Mouse (Mus musculus): ENCODE data around the gene Dst. TPM values are rescaled to one million over a fixed set of nuclear protein-coding genes. Genes with fewer than 3 reads are reported as not detected.

The Dst gene
- total RNA-seq, 2 experiments from 2014 or later = 249 to 270 TPM

- no peak for DNase-seq (ENCODE audit: extremely low spot score in 1 of 2, low spot score in 2 of 2)
- intact Hi-C loops (cut with DNase I) = no loop called here
Measured at GRCm38 (mm10) chr1:34128796-34129195, 220.8 kb downstream of the Dst start.

- no peak for DNase-seq (ENCODE audit: extremely low spot score in 1 of 2, low spot score in 2 of 2)
- intact Hi-C loops (cut with DNase I) = no loop called here
Measured at GRCm38 (mm10) chr1:34129691-34130090, 221.7 kb downstream of the Dst start.

GRCm38 (mm10) chr1:34130804-34131203, 222.8 kb downstream of the Dst start:
- intact Hi-C loops (cut with DNase I) = no loop called here
- DNase-seq (ENCODE audit: extremely low spot score in 1 of 2, low spot score in 2 of 2) = no peak

GRCm38 (mm10) chr1:34132875-34133274, 224.8 kb downstream of the Dst start:
- intact Hi-C loops (cut with DNase I) = no loop called here
- DNase-seq (ENCODE audit: extremely low spot score in 1 of 2, low spot score in 2 of 2) = no peak

- intact Hi-C loops (cut with DNase I) = no loop called here
Measured at GRCm38 (mm10) chr1:34135535-34135934, 227.5 kb downstream of the Dst start.

GRCm38 (mm10) chr1:34139191-34139853, 231.3 kb downstream of the Dst start:
- DNase-seq (ENCODE audit: extremely low spot score in 1 of 2, low spot score in 2 of 2) = no peak
- intact Hi-C loops (cut with DNase I) = no loop called here

More at GRCm38 (mm10) chr1:34135535-34135934, 227.5 kb downstream of the Dst start:
- DNase-seq (ENCODE audit: extremely low spot score in 1 of 2, low spot score in 2 of 2) = no peak

- intact Hi-C loops (cut with DNase I) = no loop called here
- no peak for DNase-seq (ENCODE audit: extremely low spot score in 1 of 2, low spot score in 2 of 2)
Measured at GRCm38 (mm10) chr1:34139871-34140471, 231.9 kb downstream of the Dst start.

- no peak for DNase-seq (ENCODE audit: extremely low spot score in 1 of 2, low spot score in 2 of 2)
- intact Hi-C loops (cut with DNase I) = no loop called here
Measured at GRCm38 (mm10) chr1:34140686-34141085, 232.7 kb downstream of the Dst start.

- DNase-seq (ENCODE audit: extremely low spot score in 1 of 2, low spot score in 2 of 2) = no peak
- intact Hi-C loops (cut with DNase I) = no loop called here
Measured at GRCm38 (mm10) chr1:34142951-34143580, 235.0 kb downstream of the Dst start.

GRCm38 (mm10) chr1:34144826-34145225, 236.8 kb downstream of the Dst start:
- intact Hi-C loops (cut with DNase I) = no loop called here
- no peak for DNase-seq (ENCODE audit: extremely low spot score in 1 of 2, low spot score in 2 of 2)

GRCm38 (mm10) chr1:34148039-34148438, 240.0 kb downstream of the Dst start:
- no peak for DNase-seq (ENCODE audit: extremely low spot score in 1 of 2, low spot score in 2 of 2)
- intact Hi-C loops (cut with DNase I) = no loop called here

- intact Hi-C loops (cut with DNase I) = no loop called here
- no peak for DNase-seq (ENCODE audit: extremely low spot score in 1 of 2, low spot score in 2 of 2)
Measured at GRCm38 (mm10) chr1:34150416-34151093, 242.5 kb downstream of the Dst start.

- intact Hi-C loops (cut with DNase I) = no loop called here
- no peak for DNase-seq (ENCODE audit: extremely low spot score in 1 of 2, low spot score in 2 of 2)
Measured at GRCm38 (mm10) chr1:34152683-34153082, 244.7 kb downstream of the Dst start.

- intact Hi-C loops (cut with DNase I) = no loop called here
- no peak for DNase-seq (ENCODE audit: extremely low spot score in 1 of 2, low spot score in 2 of 2)
Measured at GRCm38 (mm10) chr1:34156058-34156457, 248.0 kb downstream of the Dst start.

- intact Hi-C loops (cut with DNase I) = no loop called here
- DNase-seq (ENCODE audit: extremely low spot score in 1 of 2, low spot score in 2 of 2) = no peak
Measured at GRCm38 (mm10) chr1:34157702-34158101, 249.7 kb downstream of the Dst start.

GRCm38 (mm10) chr1:34158822-34159221, 250.8 kb downstream of the Dst start:
- DNase-seq (ENCODE audit: extremely low spot score in 1 of 2, low spot score in 2 of 2) = no peak
- intact Hi-C loops (cut with DNase I) = no loop called here

GRCm38 (mm10) chr1:34159898-34160297, 251.9 kb downstream of the Dst start:
- DNase-seq (ENCODE audit: extremely low spot score in 1 of 2, low spot score in 2 of 2) = no peak
- intact Hi-C loops (cut with DNase I) = loop anchor here (5.0 kb wide), 2 partner anchors 98 to 153 kb away; no protein-coding TSS in a partner anchor

- intact Hi-C loops (cut with DNase I) = loop anchor here (2.0 to 5.0 kb wide), 3 partner anchors 48 to 157 kb away; no protein-coding TSS in a partner anchor
- DNase-seq (ENCODE audit: extremely low spot score in 1 of 2, low spot score in 2 of 2) = peak; percentile 61 to 81
Measured at GRCm38 (mm10) chr1:34164616-34165295, 256.7 kb downstream of the Dst start.

- no peak for DNase-seq (ENCODE audit: extremely low spot score in 1 of 2, low spot score in 2 of 2)
- intact Hi-C loops (cut with DNase I) = loop anchor here (2.0 kb wide), 1 partner anchor 49 kb away; no protein-coding TSS in a partner anchor
Measured at GRCm38 (mm10) chr1:34165926-34166325, 257.9 kb downstream of the Dst start.
